Mouse (Mus musculus) adrenal gland, postnatal 36 days (tissue): ENCODE results near the gene Acot7. TPM values are rescaled to one million over a fixed set of nuclear protein-coding genes. Genes with fewer than 3 reads are reported as not detected.

ENCODE experiments used
- DNase-seq, 2 experiments: peaks; one replicate each; pipeline ENCODE4 v3.0.0; 2021; ENCODE audit warnings: mixed read lengths in 1 of 2
- total RNA-seq, 2 experiments: library from RNA; stranded (reverse); gene quantifications; 2 replicates each; pipeline ENCODE4 v1.2.3; 2021

Acot7 gene
- total RNA-seq, 2 experiments from 2014 or later, result 37.1 to 53.6 TPM

DNA sequence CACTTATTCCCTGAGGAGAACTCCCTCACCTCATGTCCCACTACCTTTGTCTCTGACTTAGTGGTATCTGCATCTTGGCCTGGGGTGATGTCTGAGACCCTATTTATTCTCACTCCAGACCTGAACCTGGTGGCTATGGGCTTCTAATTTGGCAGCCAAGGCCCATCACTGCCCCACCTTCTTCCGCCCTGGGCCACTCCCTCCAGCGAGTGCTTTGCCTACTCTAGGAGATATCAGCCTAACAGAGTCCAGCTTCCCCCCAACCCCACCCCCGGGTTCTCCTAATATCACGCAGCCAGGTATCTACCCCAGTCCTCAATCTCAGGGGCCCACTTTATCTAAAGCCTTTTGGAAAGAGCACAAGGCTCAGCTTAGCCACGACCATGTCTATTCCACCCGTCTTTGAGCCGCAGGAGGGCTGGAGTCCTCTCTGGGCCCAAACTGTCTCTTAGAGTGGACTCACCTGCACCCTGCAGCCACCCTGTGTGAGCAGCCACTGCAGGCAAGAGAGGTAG, 26.4 kb upstream of the Acot7 start:
- no peak for DNase-seq

DNA sequence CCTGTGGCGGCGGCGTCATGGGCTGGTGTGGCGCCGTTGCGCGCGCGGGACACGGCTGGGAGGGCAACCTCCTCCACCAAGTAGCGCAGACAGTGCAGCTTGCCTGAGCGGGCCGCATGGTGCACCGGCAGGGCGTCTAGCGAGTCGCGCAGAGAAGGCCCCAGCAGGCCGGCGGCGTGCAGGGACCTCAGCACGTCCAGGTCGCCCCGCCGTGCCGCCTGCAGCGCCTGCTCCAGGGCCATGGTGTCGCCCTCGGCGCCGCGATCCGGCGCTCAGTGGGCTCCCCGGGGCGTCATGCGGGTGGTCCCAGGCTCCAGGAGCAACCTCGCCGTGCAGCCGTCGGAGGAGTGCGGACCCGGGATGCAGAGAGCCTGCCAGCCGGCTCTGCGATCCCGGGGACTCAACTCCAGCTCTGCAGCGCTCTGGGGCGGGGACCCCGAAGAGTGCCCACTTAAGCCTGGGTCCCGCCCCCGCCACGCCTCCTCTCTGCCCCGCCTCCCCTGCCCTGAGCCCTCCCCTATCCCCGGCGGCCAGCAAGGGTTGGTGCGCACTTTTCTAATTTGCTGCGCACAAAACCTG, 25.9 kb upstream of the Acot7 start, which contains the start of gene Espn:
TSS of gene Espn (minus strand) at position 406 of the 579 bp plus-strand sequence.
- DNase-seq, result peak; percentile 72 to 84

DNA sequence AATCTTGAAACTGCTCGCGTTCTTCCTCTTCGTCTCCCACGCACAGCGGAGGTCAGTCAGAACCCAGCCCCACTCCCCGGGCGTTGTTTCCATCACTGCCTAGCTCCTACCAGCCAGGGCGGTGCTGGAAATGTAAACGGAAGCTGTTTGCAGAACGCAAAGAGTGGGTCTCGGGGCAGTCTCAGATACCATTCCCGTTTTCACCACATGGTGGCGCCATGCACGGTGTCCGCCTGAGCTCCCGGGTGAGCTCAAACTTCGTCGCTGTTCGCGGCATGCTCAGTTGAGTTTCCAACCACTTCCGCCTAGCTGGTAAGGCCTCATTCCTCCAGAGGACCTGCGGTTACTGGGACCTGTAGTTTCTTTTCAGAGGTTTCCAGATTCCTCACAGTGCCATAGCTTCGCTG, 24.2 kb upstream of the Acot7 start:
- peak; percentile 85 to 88 for DNase-seq

DNA sequence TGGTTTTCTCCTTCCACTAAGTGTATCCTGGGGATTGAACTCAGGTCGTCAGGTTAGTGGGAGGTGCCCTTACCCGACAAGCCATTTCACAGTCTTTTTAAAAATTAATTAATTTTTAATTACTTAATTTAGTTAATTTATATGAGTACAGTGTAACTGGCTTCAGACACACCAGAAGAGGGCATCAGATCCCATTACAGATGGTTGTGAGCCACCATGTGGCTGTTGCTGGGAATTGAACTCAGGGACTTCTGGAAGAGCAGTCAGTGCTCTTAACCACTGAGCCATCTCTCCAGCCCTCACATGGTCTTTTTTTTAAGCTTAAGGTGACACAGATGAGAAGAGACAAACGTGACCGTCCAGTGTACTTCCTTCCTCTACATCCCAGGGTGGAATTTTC, 22.9 kb upstream of the Acot7 start:
- DNase-seq, result no peak

DNA sequence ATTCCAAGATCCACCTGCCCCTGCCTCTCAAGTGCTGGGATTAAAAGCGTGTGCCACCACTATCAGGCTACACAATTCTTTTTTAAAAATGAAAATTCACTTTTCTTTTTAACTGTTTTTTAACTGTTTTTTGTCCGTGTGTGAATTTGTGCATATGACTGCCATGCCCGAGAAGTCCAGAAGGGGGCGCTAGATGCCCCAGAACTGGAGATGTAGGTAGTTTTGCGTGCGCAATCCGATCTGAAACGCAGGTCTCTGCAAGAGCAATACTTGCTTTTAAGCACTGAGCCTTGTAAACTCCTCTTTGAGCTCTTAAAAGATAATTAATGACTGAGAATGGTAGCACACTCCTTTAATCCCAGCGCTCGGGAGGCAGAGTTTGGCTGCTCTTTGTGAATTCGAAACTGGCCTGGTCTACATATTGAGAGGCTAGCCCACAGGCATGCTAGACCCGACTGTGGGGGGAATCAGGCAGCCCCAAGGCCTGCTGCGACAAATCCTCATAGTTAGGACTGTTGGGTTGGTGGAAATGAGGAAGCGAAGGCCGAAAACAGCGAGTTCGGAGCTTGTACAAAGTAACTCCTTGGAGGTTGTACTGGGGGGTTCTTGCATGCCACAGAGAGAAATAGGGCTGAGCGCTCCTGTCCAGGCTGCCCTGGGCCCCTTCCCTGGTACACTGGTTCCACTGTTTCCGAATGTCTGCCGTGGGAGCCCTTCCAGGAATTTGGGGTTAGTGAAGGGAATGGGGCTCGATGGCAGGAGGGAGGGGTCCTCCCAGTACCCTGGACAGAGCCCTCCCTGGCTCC, 20.0 kb upstream of the Acot7 start:
- no peak for DNase-seq

DNA sequence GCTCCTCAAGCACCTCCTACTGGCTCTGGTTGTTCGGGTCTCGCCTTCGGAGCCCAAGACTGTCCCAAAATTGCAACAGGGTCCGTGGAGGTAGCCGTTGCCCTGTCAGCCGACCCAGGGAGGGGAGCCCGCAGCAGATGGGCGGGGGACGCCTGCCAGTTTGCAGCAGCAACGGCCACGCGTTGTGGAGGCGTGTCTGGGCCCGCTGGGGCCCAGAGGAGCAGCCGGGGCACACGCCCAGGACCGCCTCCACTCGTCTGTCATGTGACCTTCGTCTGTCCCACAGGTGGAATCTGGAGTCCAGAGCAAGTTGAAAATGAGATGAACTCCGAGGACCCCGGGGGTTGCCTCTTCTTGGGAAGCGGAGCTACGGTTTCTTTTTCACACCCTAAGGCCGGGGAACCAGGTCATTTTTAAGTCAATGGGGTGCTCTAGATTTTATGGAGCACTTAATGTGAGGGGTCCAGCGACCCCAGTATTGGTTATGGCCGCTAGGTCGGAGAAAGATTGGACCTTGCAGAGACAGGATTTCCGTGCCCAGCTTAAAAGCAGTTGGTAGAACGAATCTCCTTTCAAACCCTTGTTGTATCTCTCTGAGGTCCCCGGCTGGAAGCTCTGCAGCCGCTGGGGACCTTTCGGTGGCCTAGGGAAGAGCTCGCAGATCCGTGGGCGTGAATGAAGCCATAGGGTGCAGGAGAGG, 19.2 kb upstream of the Acot7 start, which contains the start of gene Hes2:
TSS of gene Hes2 (plus strand) at position 283 of the 700 bp plus-strand sequence.
- peak in 1 of 2 experiments; percentile 39 for DNase-seq

DNA sequence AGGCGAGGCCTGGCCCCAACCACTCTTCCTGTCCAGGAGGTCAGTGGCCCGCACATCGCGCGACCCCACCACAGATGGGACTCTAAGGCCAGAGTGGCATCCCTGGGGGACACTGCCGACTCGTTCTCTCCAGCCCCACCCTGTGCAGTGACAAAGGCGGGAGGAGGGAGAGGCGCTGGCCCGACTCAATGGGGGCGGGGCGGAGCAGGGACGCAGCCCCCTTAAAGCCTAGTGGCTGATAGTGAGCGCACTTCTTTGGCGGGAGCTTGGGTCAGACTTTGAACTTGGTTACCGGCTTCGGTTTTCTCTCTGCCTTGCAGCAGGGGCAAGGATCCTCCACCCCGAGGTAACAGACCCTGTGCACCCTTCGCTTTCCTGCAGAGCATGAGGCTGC, 18.7 kb upstream of the Acot7 start:
- DNase-seq, result peak in 1 of 2 experiments; percentile 17

DNA sequence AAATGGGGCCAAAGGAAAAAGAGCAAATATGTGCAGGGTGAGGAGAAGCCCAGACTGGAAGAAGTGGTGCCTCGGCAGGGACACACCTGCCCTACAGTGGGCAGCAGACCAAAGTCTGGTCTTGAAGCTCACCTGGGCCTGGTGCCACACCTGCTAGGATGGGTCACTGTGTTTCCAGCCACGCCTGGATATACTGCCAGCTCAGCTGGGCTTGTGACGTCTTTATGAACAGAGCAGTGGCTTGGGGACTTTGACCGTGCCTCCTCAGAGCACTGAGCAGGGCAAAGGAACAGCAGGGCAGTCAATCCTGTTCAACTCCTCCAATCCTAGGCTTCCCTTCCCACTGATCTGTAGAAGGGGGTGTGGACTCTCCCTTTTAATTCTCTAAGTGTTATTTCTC, 17.2 kb upstream of the Acot7 start:
- DNase-seq, result no peak

DNA sequence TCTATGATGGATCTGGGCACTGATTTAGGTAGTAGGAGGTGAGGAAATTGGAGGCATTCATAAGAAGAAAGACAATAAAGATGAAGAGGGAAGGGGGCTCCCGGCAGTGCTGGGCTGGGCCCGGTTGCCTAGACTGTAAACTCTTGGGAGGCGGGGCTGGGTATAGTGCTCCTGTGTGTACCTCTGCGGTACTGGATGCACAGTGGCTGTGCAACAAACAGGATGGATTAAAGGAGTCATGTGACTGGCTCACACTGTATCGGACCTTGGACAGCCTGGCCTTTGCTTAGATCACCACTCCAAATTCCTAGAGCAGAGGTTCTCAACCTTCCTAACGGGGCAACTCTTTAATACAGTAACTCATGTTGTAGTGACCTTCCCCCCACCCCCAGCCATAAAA, 16.3 kb upstream of the Acot7 start:
- DNase-seq, result no peak

DNA sequence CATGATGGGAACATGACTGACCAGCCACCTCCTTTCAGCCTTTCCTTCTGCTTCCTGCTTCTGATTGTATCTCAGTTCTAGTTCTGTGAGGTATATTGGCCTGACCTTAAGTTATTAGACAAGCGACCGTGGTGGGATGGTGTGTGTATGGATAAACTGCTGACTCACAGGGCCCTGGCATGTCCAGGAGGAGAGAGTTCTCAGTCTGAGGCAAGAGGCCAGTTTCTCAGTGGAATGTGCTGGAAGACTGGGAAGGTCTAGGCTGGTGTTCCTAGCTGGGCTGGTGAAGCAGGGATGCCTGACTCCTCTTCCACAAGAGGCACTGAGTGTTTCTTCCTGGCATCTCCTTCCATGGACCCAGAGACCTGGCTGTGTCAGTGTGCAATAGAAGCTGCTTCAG, 15.2 kb upstream of the Acot7 start:
- DNase-seq, result no peak

DNA sequence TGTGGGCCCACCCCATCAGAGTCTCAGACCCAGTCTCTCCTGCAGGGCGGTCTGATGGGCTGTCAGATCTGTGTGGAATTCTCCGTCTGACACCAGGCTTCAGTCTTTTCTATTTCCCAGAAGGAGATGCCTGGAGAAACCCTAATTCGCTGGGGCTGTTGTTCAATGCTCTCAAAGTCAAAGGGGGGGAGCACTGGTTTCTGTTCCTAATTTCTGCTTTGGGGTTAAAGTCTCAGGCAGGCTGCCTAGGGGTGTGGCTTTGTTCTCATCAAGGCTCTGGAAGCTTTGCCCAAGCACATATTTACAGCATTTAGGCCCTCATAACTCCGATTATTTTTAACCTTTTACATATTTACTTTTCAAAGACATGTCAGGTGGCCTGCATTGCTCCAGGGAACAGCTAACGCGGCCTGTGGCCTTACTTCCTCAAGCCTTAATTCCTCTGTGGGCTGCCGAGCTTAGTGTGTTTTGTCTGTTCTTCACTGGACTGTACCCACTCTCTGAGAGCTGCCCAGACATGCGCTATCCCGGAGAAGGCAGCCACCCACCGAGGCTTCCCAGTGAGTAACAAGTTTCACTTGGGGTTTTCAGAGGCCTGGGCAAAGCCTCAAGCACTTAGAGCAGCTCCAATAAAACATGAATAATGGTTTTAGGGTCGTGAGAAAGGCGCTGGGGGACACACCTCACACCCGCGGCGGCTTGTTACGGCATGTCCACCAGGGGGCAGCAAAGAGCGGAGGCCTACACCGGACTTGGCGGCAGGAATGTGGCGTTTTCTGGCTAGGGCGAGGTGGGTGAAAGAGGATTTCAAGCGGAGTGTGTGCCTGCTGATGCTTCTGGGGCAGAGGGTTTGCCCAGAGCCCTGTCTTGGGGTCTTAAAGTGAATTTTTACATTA, 12.7 kb upstream of the Acot7 start:
- DNase-seq, result peak; percentile 73 to 85

DNA sequence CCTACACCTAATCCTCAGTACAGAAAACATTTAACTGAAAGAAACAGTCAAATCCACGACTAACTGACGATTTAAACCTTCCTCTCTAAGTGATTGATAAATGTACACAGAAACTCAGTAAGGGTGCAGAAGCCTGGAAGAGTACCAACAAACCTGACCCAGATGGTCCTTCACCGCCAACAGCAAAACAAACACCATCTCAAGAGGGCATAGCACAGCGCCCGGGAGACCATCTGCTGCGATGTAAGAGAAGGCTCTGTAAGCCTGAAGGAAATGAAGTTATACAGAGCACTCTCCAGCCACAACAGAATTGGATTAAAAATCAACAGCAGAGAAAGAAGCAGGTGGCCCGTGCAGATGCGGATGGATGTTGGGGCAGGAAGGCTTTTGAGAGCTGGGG, 9.9 kb upstream of the Acot7 start:
- no peak for DNase-seq

DNA sequence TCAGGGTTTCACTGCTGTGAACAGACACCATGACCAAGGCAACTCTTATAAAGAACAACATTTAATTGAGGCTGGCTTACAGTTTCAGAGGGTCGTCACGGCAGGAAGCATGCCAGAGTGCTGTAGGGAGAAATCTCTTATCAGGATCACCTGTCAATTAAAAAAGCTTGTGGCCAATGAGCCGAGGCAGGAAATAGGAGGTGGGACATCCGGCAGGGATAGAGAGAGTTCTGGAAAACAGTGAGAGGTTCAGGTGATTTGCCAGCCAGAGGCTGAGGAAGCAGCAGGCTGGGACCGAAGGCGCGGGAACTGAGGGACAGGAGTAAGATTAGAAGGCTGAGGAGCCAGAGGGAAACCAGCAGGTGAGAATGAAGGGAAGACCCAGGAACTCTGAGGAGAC, 8.8 kb upstream of the Acot7 start:
- no peak for DNase-seq

DNA sequence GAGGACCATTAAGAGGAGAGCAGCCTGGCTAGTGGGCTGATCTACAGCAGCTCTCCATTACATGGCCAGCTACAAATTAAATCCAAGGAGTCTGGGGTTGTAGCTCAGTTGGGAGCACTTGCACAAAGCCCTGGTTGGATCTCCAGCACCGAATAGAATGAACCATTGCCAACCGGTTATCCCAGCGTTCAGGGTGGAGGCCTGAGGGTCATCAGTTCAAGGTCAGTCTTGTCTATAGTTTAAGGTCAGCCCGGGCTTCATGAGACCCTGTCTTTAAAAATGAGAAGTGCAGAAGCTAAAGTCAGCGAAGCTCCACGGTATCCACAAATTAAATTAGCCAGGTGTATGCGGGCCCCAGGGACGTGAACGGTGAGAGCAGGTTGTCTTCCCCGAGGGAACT, 7.6 kb upstream of the Acot7 start:
- no peak for DNase-seq

DNA sequence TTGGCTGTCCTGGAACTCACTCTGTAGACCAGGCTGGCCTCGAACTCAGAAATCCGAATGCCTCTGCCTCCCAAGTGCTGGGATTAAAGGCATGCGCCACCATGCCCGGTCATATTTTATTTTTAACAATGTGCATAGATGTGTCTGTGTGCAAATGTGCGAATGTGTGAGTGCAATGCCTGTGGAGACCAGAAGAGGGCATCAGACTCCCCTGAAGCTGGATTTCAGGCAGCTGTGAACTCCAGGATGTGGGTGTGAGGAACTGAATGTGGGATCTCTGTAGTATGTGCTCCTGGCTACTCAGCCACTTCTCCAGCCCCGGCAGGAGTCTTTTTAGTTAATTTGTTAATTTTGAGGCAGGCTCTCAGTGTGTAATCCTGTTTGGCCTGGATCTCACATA, 6.4 kb upstream of the Acot7 start:
- DNase-seq, result no peak

DNA sequence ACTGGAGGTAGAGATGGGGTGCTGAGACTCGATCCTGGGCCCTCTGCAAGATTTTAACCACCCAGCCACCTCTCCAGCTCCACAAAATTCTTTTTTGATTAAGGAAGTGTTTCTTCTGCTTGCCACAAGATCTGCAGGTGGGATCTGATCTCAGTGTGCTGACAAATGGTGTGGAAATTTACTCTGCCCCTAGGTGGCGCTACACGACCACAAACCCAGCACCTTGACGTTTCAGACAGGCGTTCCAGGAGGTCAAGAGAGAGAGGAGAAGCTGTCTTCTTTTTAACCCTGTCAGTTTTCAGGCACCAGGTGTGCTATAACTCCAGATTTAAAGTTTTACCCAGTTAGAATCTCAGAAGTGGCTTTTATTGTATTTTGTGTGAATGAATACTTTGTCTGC, 4.9 kb upstream of the Acot7 start:
- peak; percentile 80 to 83 for DNase-seq

DNA sequence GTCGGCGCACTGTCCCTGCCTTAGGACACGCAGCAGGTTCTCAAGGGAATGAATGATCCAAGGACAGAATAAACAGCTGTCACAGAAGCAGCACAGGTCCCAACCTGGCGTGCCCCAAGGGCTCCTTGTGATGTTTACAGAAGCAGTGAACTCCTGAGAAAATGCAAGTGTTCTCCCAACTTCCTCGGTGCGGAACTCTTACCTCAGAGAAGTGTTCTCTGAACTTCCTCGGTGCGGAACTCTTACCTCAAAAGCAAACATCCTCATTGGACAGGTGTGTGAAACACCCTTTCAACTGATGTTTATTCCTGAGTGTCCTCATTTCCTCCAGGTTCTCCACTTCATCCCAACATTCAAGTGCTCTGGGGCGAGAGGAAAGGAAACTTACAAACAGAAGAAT, 4.0 kb upstream of the Acot7 start:
- no peak for DNase-seq

DNA sequence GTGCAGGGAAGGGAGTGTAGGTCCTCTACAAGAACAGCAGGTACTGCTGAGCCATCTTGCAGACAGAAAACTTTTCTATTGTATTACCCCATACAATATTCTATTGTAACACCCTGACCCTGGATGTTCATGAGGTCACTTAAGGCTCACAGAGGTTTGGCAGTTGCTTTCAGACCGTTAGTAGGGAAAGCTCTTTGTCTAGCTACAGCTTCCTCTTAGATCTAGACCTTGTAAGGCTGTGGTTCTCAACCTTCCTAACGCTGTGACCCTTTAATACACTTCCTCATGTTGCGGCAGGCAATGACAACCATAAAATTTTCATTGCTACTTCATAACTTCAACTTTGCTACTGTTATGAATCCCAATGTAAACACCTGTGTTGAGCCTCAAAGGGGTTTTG, 1.3 kb upstream of the Acot7 start:
- DNase-seq, result no peak

DNA sequence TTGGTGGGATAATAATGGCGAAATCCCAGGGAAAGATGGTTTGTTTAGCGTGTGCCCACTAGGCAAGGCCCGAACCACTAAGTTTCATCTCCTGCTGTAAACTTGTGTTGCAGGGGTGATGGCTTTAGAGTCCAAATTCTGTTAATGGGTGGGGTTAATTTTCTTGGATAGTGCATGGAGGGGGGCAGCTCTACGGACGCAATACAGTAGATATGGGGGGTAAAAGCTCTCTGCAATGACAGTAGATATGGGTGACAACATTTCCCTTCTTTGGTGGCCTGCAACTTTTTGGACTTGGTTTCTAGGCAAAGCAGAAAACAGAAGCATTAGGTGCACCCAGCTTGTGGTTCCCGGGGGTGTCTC, 779 bp upstream of the Acot7 start:
- no peak for DNase-seq

DNA sequence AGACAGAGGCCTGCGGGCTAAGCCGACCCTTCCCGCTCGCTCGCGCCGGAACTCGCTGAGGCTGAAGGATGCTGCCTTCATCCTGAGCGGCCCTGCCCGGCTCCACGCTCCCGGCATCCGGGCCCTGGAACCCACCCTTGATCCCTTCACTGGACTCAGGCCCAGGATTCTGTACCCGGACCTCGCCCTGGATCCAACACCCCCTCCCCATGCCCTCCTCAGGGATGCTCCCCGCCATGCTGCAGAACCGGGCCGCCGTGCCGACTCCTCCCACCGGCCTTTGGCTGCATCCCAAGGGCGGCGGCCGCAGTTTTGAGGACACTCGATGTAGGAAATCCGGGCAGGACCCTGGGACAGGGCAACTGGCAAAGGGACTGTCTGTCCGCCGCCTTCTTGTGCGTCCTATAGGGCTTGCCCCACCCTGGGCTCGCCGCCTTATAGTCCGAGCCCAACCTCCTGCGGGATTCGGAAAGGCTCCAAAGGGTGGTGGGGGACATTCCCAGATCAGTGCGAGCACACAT, 470 bp downstream of the Acot7 start:
- peak; percentile 71 to 80 for DNase-seq

DNA sequence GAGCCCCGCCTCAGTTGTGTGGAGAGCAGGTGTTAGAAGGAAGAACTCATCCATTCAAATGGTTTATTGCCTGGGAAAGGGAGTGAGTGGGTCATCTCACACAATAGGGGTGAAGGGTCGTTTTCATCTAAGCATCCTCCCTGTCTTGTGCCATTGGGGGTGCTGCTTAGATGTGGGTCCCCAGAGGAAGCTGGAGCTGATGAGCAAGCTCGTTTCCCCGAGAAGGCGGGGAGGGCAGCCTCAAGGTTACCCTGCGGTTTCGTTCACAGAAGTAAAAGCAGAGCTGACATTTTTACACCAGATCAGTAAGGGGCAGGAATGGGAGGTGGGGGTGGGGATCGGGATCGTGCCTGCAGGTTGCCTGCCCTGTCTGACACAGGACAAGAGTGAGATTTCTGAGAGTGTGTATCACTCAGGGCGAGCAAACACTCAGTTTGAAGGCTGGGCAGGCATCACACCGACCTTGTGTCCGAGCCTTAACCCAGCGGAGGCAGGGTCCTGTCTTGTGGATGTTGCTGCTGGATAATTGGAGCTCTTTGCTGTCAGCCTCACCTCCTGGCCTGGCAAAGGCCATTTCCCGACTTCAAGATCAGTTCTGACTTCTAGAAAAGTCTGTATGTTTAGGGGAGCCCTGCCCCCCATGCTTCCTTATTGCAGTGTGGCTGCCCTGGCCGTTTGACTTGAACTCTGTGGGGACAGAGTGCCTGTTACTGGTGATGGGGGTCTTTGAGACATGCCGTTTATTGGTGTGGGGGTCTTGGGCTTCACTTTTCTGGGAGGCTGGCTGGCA, 1.2 kb downstream of the Acot7 start:
- peak; percentile 68 to 74 for DNase-seq
